ENCODE assay signal across 14 mouse cellular contexts in genomic region chr10:111363729-111364617, GRCm38 (mm10).
DNase-seq lines count a peak whose midpoint lies in the region; ATAC-seq and TF ChIP-seq lines count a peak whose summit lies in the region.
"Had no signal": no experiment of that assay in that cellular context is flagged by ENCODE, and none has a peak within 500 bp of the region (broad histone marks: within the 10 kb centered on the region; RNA-seq: fewer than 3 reads in every experiment).

No protein-coding gene starts in this region.

- no peak overlapping the region for H3K9ac ChIP-seq in hindbrain, postnatal 0 days (replicated peaks; ENCODE audit: low read length)
- H3K9ac ChIP-seq in hindbrain, embryonic 12.5 days = no peak overlapping the region
- H3K9ac ChIP-seq in forebrain, embryonic 12.5 days = no peak overlapping the region
- H3K9ac ChIP-seq in midbrain, embryonic 14.5 days (replicated peaks; ENCODE audit: low read length) = no peak overlapping the region
- no peak overlapping the region for H3K9ac ChIP-seq in kidney, embryonic 14.5 days (ENCODE audit: low read depth, low read length)
- H3K9ac ChIP-seq: liver, embryonic 13.5 days had no signal

- no peak for ATAC-seq in hindbrain, postnatal 0 days
- no peak for ATAC-seq in hindbrain, embryonic 12.5 days (ENCODE audit: low FRiP score)
- peak; percentile 53; the same call in 1 of the 2 replicates for ATAC-seq in forebrain, embryonic 12.5 days (ENCODE audit: low FRiP score)
- peak; percentile 72; the same call in 1 of the 2 replicates for ATAC-seq in midbrain, embryonic 14.5 days (ENCODE audit: low FRiP score, low TSS enrichment)
- ATAC-seq in kidney, embryonic 14.5 days (ENCODE audit: low FRiP score, low TSS enrichment) = no peak

- no peaks in the 10 kb centered on the region; the same call in 1 of the 2 replicates for H3K4me1 ChIP-seq in hindbrain, postnatal 0 days (ENCODE audit: insufficient read depth, low read length)
- H3K4me1 ChIP-seq in hindbrain, embryonic 12.5 days = peaks cover 13% of the 10 kb centered on the region; the same call in 1 of the 2 replicates
- peaks cover 26% of the 10 kb centered on the region for H3K4me1 ChIP-seq in forebrain, embryonic 12.5 days
- peaks cover 20% of the 10 kb centered on the region for H3K4me1 ChIP-seq in midbrain, embryonic 14.5 days (ENCODE audit: control insufficient read depth, insufficient read depth, low read length)
- H3K4me1 ChIP-seq in kidney, embryonic 14.5 days (ENCODE audit: control insufficient read depth, insufficient read depth, low read length) = no peaks in the 10 kb centered on the region; the same call in 1 of the 2 replicates

- H3K4me2 ChIP-seq in hindbrain, postnatal 0 days (ENCODE audit: low read depth, low read length) = no peak overlapping the region
- H3K4me2 ChIP-seq in hindbrain, embryonic 12.5 days (replicated peaks) = no peak overlapping the region
- no peak overlapping the region for H3K4me2 ChIP-seq in forebrain, embryonic 12.5 days
- peak overlapping the region; percentile 24 for H3K4me2 ChIP-seq in midbrain, embryonic 14.5 days (ENCODE audit: low read length)
- no peak overlapping the region for H3K4me2 ChIP-seq in kidney, embryonic 14.5 days (replicated peaks; ENCODE audit: low read depth, low read length)
- H3K4me2 ChIP-seq: liver, embryonic 13.5 days had no signal

- no peak for TF ChIP-seq CTCF in hindbrain, postnatal 0 days (IDR thresholded peaks at IDR 0.05; ENCODE audit: low read depth)

- 35% methylated on average over 14 of the region's 14 CpGs for WGBS in hindbrain, postnatal 0 days
- 38% methylated on average over 14 of the region's 14 CpGs for WGBS in hindbrain, embryonic 12.5 days
- 10% methylated on average over 14 of the region's 14 CpGs for WGBS in forebrain, embryonic 12.5 days
- 7% methylated on average over 14 of the region's 14 CpGs for WGBS in midbrain, embryonic 14.5 days
- 45% methylated on average over 14 of the region's 14 CpGs for WGBS in kidney, embryonic 14.5 days

- no peaks in the 10 kb centered on the region for H3K27me3 ChIP-seq in hindbrain, postnatal 0 days (ENCODE audit: insufficient read depth, low read length)
- no peaks in the 10 kb centered on the region for H3K27me3 ChIP-seq in hindbrain, embryonic 12.5 days
- no peaks in the 10 kb centered on the region for H3K27me3 ChIP-seq in forebrain, embryonic 12.5 days
- no peaks in the 10 kb centered on the region for H3K27me3 ChIP-seq in midbrain, embryonic 14.5 days (ENCODE audit: control insufficient read depth, insufficient read depth, low read length)
- no peaks in the 10 kb centered on the region for H3K27me3 ChIP-seq in kidney, embryonic 14.5 days (ENCODE audit: control insufficient read depth, insufficient read depth, low read length)
- H3K27me3 ChIP-seq: liver, embryonic 13.5 days had no signal

- H3K9me3 ChIP-seq in hindbrain, postnatal 0 days (ENCODE audit: low read length) = no peaks in the 10 kb centered on the region
- H3K9me3 ChIP-seq in hindbrain, embryonic 12.5 days (replicated peaks) = no peaks in the 10 kb centered on the region
- no peaks in the 10 kb centered on the region for H3K9me3 ChIP-seq in forebrain, embryonic 12.5 days
- no peaks in the 10 kb centered on the region for H3K9me3 ChIP-seq in midbrain, embryonic 14.5 days (ENCODE audit: control insufficient read depth, low read length)
- H3K9me3 ChIP-seq in kidney, embryonic 14.5 days (ENCODE audit: control insufficient read depth, low read length) = no peaks in the 10 kb centered on the region
- H3K9me3 ChIP-seq: liver, embryonic 13.5 days had no signal

- 0 out of 2 replicates have a peak overlapping the region, but pooled peaks have one; percentile 26 for H3K27ac ChIP-seq in hindbrain, postnatal 0 days
- no peak overlapping the region for H3K27ac ChIP-seq in hindbrain, embryonic 12.5 days
- H3K27ac ChIP-seq in forebrain, embryonic 12.5 days = no peak overlapping the region
- peak overlapping the region; percentile 10; the same call in 1 of the 2 replicates for H3K27ac ChIP-seq in midbrain, embryonic 14.5 days (replicated peaks; ENCODE audit: low read depth, low read length)
- no peak overlapping the region for H3K27ac ChIP-seq in kidney, embryonic 14.5 days (ENCODE audit: low read depth, low read length)
- H3K27ac ChIP-seq: liver, embryonic 13.5 days had no signal

- no peak overlapping the region for H3K4me3 ChIP-seq in hindbrain, postnatal 0 days (ENCODE audit: low read length)
- H3K4me3 ChIP-seq in hindbrain, embryonic 12.5 days = no peak overlapping the region
- no peak overlapping the region for H3K4me3 ChIP-seq in forebrain, embryonic 12.5 days (replicated peaks)
- H3K4me3 ChIP-seq in midbrain, embryonic 14.5 days (replicated peaks; ENCODE audit: low read depth, low read length) = no peak overlapping the region
- no peak overlapping the region for H3K4me3 ChIP-seq in kidney, embryonic 14.5 days (ENCODE audit: low read length)
- H3K4me3 ChIP-seq: liver, embryonic 13.5 days had no signal

- no peaks in the 10 kb centered on the region for H3K36me3 ChIP-seq in hindbrain, postnatal 0 days (ENCODE audit: insufficient read depth, low read length)
- no peaks in the 10 kb centered on the region for H3K36me3 ChIP-seq in hindbrain, embryonic 12.5 days
- H3K36me3 ChIP-seq in forebrain, embryonic 12.5 days (replicated peaks) = no peaks in the 10 kb centered on the region
- no peaks in the 10 kb centered on the region for H3K36me3 ChIP-seq in midbrain, embryonic 14.5 days (ENCODE audit: control insufficient read depth, insufficient read depth, low read length)
- H3K36me3 ChIP-seq in kidney, embryonic 14.5 days (ENCODE audit: control insufficient read depth, insufficient read depth, low read length) = no peaks in the 10 kb centered on the region
- H3K36me3 ChIP-seq: liver, embryonic 13.5 days had no signal

- no peak for DNase-seq in hindbrain, postnatal 0 days (ENCODE audit: low spot score)
- peak; percentile 66 for DNase-seq in R1 (ENCODE audit: low read depth, low spot score)
- peak; percentile 64 for DNase-seq in midbrain, embryonic 14.5 days
- DNase-seq in left cerebral cortex, adult 9 months (ENCODE audit: low spot score in 2 of 2) = no peak
- no peak for DNase-seq in layer of hippocampus, postnatal 10 days (ENCODE audit: low spot score in 2 of 2)
- DNase-seq: cerebellum, adult 9-11 months; gastrocnemius, postnatal 14 days; heart, postnatal 4 days; kidney, adult 8-10 months; liver, embryonic 13.5 days; thymus, postnatal 36 days had no signal

Comparison
In these comparisons a context has a peak if more than half of its experiments do, and no peak if none do; other contexts are left out.
1. H3K27ac ChIP-seq: peak in hindbrain, postnatal 0 days (single experiment) and midbrain, embryonic 14.5 days (single experiment); none in hindbrain, embryonic 12.5 days (single experiment), forebrain, embryonic 12.5 days (single experiment) and kidney, embryonic 14.5 days (single experiment).
2. ATAC-seq: peak in forebrain, embryonic 12.5 days (single experiment) and midbrain, embryonic 14.5 days (single experiment); none in hindbrain, postnatal 0 days (single experiment), hindbrain, embryonic 12.5 days (single experiment) and kidney, embryonic 14.5 days (single experiment).
3. DNase-seq: peak in R1 (single experiment) and midbrain, embryonic 14.5 days (single experiment); none in hindbrain, postnatal 0 days (single experiment), left cerebral cortex, adult 9 months (0 of 2) and layer of hippocampus, postnatal 10 days (0 of 2).